Mouse (Mus musculus) hindbrain, embryonic 15.5 days (tissue): Measurements from ENCODE around the gene Spaca3. TPM values are rescaled to one million over a fixed set of nuclear protein-coding genes. Genes with fewer than 3 reads are reported as not detected.

Source experiments
- ATAC-seq: fragments of 200-750 bp; cut with Nextera tagmentation; 2 replicates; pipeline ENCODE4 v1.8.0; 2017; ENCODE audit warnings: low read depth, moderate number of reproducible peaks, moderate TSS enrichment; ENCODE audit not compliant: low FRiP score
- H3K27ac ChIP-seq: fragments of 300-500 bp; sonication (generic); replicated peaks from 2 replicates; pipeline ENCODE4 v1.5.1; 2015; ENCODE audit warnings: mild to moderate bottlenecking, inconsistent platforms
- H3K27me3 ChIP-seq: fragments of 300-500 bp; sonication (generic); 2 replicates; pipeline ENCODE4 v1.6.1; 2015; ENCODE audit warnings: control low read depth, inconsistent platforms
- H3K36me3 ChIP-seq: fragments of 300-500 bp; sonication (generic); 2 replicates; pipeline ENCODE4 v1.6.1; 2015; ENCODE audit warnings: control low read depth, inconsistent platforms
- H3K4me1 ChIP-seq: fragments of 300-500 bp; sonication (generic); replicated peaks from 2 replicates; pipeline ENCODE4 v1.6.1; 2015; ENCODE audit warnings: control low read depth, inconsistent platforms
- H3K4me2 ChIP-seq: fragments of 300-500 bp; sonication (generic); 2 replicates; pipeline ENCODE4 v1.6.1; 2015; ENCODE audit warnings: moderate library complexity, mild to moderate bottlenecking, inconsistent platforms
- H3K4me3 ChIP-seq: fragments of 300-500 bp; sonication (generic); 2 replicates; pipeline ENCODE4 v1.5.1; 2015; ENCODE audit warnings: mild to moderate bottlenecking, inconsistent platforms
- H3K9ac ChIP-seq: fragments of 300-500 bp; sonication (generic); 2 replicates; pipeline ENCODE4 v1.6.1; 2015; ENCODE audit warnings: inconsistent platforms
- H3K9me3 ChIP-seq: fragments of 300-500 bp; sonication (generic); 2 replicates; pipeline ENCODE4 v1.6.1; 2016; ENCODE audit warnings: control low read depth, inconsistent platforms
- WGBS: fragments of 180-500 bp; shearing (Covaris S2); methylation state at CpG from one replicate; pipeline ENCODE4 v1.1.7; 2015; 5-methylcytosine and 5-hydroxymethylcytosine counted together
- polyA plus RNA-seq: library from polyadenylated mRNA; unstranded; fragments of >200 nt; fragmentation: Nextera tagmentation; extraction: Ambion mirVana; gene quantifications from 2 replicates; pipeline ENCODE4 v1.2.1, GENCODE M21; 2015

The Spaca3 gene
- polyA plus RNA-seq, 1 experiment from 2014 or later: not detected

DNA sequence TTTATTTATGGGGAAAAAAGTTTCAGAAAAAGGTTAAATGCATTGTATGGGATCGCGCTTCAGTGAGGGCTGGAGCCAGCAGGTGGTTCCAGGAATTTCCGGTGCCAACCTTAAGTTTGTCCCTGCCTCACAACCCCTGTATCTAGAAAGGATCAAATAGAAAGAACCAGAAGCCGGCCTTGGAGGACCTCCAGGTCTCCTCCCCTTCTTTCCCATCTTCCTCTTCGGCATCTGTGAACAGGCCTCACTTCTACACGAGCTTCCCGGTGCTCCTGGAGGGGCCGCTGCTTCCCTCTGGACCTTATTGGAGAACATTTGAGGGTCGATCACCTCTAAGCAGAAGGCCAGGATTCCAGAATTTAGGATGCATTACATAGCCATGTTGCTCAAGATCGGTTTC is 45.3 kb downstream of the Spaca3 start:
- Histone ChIP-seq H3K27ac (no peak overlapping the region), H3K36me3 (no peaks in the 10 kb centered on the region), H3K4me2 (no peak overlapping the region), H3K9me3 (no peaks in the 10 kb centered on the region), H3K4me3 (no peak overlapping the region), H3K9ac (no peak overlapping the region), H3K27me3 (no peaks in the 10 kb centered on the region), H3K4me1 (no peaks in the 10 kb centered on the region)
- ATAC-seq: no peak
- 88% methylated on average over 10 of the region's 10 CpGs for WGBS

DNA sequence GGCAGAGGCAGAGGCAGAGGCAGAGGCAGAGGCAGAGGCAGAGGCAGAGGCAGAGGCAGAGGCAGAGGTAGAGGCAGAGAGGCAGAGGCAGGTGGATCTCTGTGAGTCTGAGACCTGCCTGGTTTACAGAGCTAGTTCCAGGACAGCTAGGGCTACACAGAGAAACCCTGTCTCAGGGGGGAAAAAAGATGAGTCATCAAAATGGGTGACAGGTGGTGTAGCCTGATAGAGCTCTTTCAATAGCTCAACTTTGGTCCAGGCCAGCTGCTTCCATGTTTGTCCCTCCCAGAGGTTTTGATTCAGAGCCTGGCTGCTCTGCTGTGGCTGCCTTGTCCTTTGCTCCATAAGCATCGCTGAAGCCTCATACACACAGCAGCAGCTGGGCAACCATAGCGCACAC is 46.4 kb downstream of the Spaca3 start:
- no peak overlapping the region for H3K27ac ChIP-seq
- H3K4me1 ChIP-seq: no peaks in the 10 kb centered on the region
- no peaks in the 10 kb centered on the region for H3K36me3 ChIP-seq
- H3K27me3 ChIP-seq: no peaks in the 10 kb centered on the region
- no peak overlapping the region for H3K4me2 ChIP-seq
- WGBS: 41% methylated on average over 2 of the region's 2 CpGs
- H3K9me3 ChIP-seq: no peaks in the 10 kb centered on the region
- no peak for ATAC-seq
- no peak overlapping the region for H3K9ac ChIP-seq
- H3K4me3 ChIP-seq: no peak overlapping the region

DNA sequence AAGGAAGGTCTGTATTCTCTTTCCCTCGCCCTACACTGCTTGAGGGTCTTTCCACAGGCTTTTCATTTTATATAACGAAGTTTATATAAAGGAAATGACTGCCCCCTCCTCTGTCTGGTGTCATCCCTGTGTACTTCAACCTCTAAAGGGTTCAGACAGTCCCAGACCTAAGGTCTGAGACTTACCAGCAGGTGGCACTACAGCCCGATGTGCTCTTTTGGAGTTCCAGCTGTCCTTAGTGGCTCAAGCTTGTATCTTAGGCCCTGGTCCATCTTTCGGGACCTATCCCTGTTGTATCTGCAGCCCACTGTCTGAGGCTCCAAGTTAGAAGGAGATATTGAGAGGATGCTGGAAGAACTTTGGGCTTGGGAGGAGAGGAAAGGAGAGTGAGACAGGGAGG is 48.3 kb downstream of the Spaca3 start:
- Histone ChIP-seq H3K4me1 (no peaks in the 10 kb centered on the region), H3K27ac (no peak overlapping the region), H3K9me3 (no peaks in the 10 kb centered on the region), H3K9ac (no peak overlapping the region), H3K27me3 (no peaks in the 10 kb centered on the region), H3K36me3 (no peaks in the 10 kb centered on the region), H3K4me3 (no peak overlapping the region), H3K4me2 (no peak overlapping the region)
- no peak for ATAC-seq
- WGBS: 38% methylated on average over 4 of the region's 4 CpGs

DNA sequence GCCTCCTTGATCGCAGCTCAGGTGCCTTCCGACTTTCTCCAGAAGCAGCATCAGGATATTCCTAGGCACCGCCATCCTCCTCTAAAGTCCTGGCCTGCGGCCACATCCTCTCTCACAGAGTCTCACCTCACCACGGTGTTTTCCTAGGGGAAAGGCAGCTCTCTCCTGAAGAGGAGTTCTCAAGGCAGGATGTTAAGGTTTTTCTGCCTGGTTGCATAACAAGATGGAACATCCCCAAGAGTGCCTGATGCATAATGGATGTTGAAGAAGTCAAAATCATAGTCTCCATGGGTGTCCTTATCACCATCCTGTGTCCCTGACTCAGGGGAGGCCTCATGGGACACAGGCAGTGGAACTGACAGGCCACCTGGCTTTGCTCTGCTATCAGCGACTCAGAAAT is 49.7 kb downstream of the Spaca3 start:
- H3K9me3 ChIP-seq: no peaks in the 10 kb centered on the region
- WGBS: 90% methylated on average over 6 of the region's 6 CpGs
- ATAC-seq: no peak
- no peaks in the 10 kb centered on the region for H3K27me3 ChIP-seq
- H3K4me3 ChIP-seq: no peak overlapping the region
- H3K4me2 ChIP-seq: no peak overlapping the region
- no peak overlapping the region for H3K9ac ChIP-seq
- no peak overlapping the region for H3K27ac ChIP-seq
- H3K4me1 ChIP-seq: no peaks in the 10 kb centered on the region
- H3K36me3 ChIP-seq: no peaks in the 10 kb centered on the region

DNA sequence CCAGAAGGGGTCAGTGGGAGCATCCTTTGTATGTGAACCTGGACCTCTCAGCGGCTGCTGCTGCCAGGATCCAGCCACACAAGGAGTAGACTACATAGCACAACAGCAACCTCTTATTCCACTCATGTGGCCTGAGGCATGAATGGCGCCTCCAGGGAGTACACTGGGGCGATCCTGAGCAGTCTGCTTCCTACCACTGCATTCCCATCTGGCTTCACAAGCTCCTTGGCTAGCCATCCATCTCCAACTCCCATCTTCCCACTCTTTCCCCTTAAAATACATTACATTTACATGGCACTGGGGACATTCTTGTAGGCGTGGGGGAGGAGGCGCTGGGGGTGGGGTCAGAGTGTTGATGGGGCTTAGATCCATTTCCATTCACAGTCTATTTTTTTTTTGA is 54.6 kb downstream of the Spaca3 start:
- Histone ChIP-seq H3K27ac (no peak overlapping the region), H3K4me1 (no peaks in the 10 kb centered on the region), H3K4me2 (no peak overlapping the region), H3K27me3 (no peaks in the 10 kb centered on the region), H3K9ac (no peak overlapping the region), H3K9me3 (no peaks in the 10 kb centered on the region), H3K36me3 (no peaks in the 10 kb centered on the region), H3K4me3 (no peak overlapping the region)
- ATAC-seq: no peak
- WGBS: 71% methylated on average over 5 of the region's 5 CpGs

DNA sequence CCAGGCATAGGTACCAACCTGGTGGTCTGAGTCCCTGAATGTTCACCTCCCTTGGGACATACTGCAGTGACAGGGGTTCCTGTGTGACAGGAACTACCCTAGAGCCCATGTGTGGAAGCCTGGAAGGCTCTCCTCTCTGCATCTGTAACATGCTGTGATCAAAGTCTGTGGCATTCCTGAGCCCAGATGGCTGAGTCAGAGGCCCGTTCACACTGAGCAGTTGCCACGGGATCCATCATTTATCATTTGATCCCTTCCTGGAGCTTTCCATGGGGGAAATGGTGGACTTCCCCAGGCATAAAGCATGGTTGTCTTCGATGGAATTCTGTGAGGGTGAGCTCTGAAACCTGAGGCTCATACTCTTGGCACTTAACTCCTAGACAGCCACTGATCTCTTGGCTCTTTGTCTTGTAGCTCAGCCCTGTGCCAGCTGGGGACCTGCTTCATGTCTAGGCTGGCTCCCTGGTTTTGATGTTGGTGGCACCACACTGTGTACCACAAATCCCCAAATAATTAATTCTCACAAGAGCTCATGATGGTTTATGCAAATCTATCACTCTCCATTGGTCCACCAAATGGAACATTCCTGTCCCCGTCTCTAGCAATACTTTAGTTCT is 55.4 kb downstream of the Spaca3 start:
- no peaks in the 10 kb centered on the region for H3K9me3 ChIP-seq
- no peak overlapping the region for H3K9ac ChIP-seq
- no peak overlapping the region for H3K4me3 ChIP-seq
- H3K36me3 ChIP-seq: no peaks in the 10 kb centered on the region
- no peak overlapping the region for H3K27ac ChIP-seq
- H3K27me3 ChIP-seq: no peaks in the 10 kb centered on the region
- 43% methylated on average over 4 of the region's 4 CpGs for WGBS
- no peak for ATAC-seq
- no peak overlapping the region for H3K4me2 ChIP-seq
- no peaks in the 10 kb centered on the region for H3K4me1 ChIP-seq

Other genes with a start within 250 kb of the Spaca3 start
- gene Myo1d, start 78.3 kb upstream of the Spaca3 start, polyA plus RNA-seq: 2.6 and 2.8 TPM in 2 replicates
- 21.9 and 24.9 TPM in 2 replicates for gene Tmem98, start 48.2 kb upstream of the Spaca3 start, polyA plus RNA-seq